Mouse (Mus musculus): ENCODE results near the gene Gm5799. TPM values are rescaled to one million over a fixed set of nuclear protein-coding genes. Genes with fewer than 3 reads are reported as not detected.
"Not testable (repeated sequence)": the region's sequence is repeated elsewhere in the genome, so short reads cannot be mapped to it uniquely, and the experiment has no call there.

Gm5799 gene
- polyA plus RNA-seq (2014; fragmentation: Nextera tagmentation; extraction: Ambion mirVana): not detected in 2 replicates

- H3K27ac ChIP-seq (replicated peaks in 1 of 2; ENCODE audit: control insufficient read depth in 1 of 2, insufficient read depth in 1 of 2, low read depth in 2 of 2, low read length in 2 of 2); H3K4me2 ChIP-seq (ENCODE audit: low read length); H3K4me3 ChIP-seq (ENCODE audit: control insufficient read depth in 1 of 2, insufficient read depth in 1 of 2, low read depth in 1 of 2, low read length in 2 of 2); H3K27me3 ChIP-seq (ENCODE audit: control insufficient read depth, insufficient read depth, low read length); H3K9ac ChIP-seq (ENCODE audit: low read length); H3K9me3 ChIP-seq (ENCODE audit: control insufficient read depth, low read length); ATAC-seq (ENCODE audit: insufficient number of reproducible peaks, insufficient read depth, low FRiP score, low read depth); H3K36me3 ChIP-seq (ENCODE audit: control insufficient read depth, insufficient read depth, low read length); H3K4me1 ChIP-seq (ENCODE audit: control insufficient read depth in 2 of 2, insufficient read depth in 2 of 2, low read length in 2 of 2): not testable (repeated sequence)
- WGBS: 50% methylated on average over 1 of the region's 2 CpGs
Observed at GRCm38 (mm10) chr14:43543276-43543675, at the start of gene Gm5799. Gm5799 (plus strand) TSS chr14:43543576.

GRCm38 (mm10) chr14:43531052-43532010 is 12.0 kb upstream of the Gm5799 start:
- ATAC-seq (ENCODE audit: insufficient number of reproducible peaks, insufficient read depth, low FRiP score, low read depth); H3K36me3 ChIP-seq (ENCODE audit: control insufficient read depth, insufficient read depth, low read length): not testable (repeated sequence)

GRCm38 (mm10) chr14:43532011-43532383 is 11.4 kb upstream of the Gm5799 start:
- not testable (repeated sequence) for H3K4me1 ChIP-seq (ENCODE audit: control insufficient read depth in 2 of 2, insufficient read depth in 2 of 2, low read length in 2 of 2); H3K27ac ChIP-seq (replicated peaks in 1 of 2; ENCODE audit: control insufficient read depth in 1 of 2, insufficient read depth in 1 of 2, low read depth in 2 of 2, low read length in 2 of 2); H3K9ac ChIP-seq (ENCODE audit: low read length); H3K36me3 ChIP-seq (ENCODE audit: control insufficient read depth, insufficient read depth, low read length); H3K4me2 ChIP-seq (ENCODE audit: low read length); H3K27me3 ChIP-seq (ENCODE audit: control insufficient read depth, insufficient read depth, low read length); H3K9me3 ChIP-seq (ENCODE audit: control insufficient read depth, low read length); H3K4me3 ChIP-seq (ENCODE audit: control insufficient read depth in 1 of 2, insufficient read depth in 1 of 2, low read depth in 1 of 2, low read length in 2 of 2); ATAC-seq (ENCODE audit: insufficient number of reproducible peaks, insufficient read depth, low FRiP score, low read depth)
- no CpG with 5 or more reads among the region's 6 CpGs for WGBS

More at GRCm38 (mm10) chr14:43531052-43532010, 12.0 kb upstream of the Gm5799 start:
- WGBS: 19% methylated on average over 14 of the region's 15 CpGs
- H3K9ac ChIP-seq (ENCODE audit: low read length); H3K4me1 ChIP-seq (ENCODE audit: control insufficient read depth in 2 of 2, insufficient read depth in 2 of 2, low read length in 2 of 2); H3K4me2 ChIP-seq (ENCODE audit: low read length); H3K27me3 ChIP-seq (ENCODE audit: control insufficient read depth, insufficient read depth, low read length); H3K4me3 ChIP-seq (ENCODE audit: control insufficient read depth in 1 of 2, insufficient read depth in 1 of 2, low read depth in 1 of 2, low read length in 2 of 2); H3K9me3 ChIP-seq (ENCODE audit: control insufficient read depth, low read length): not testable (repeated sequence)
- H3K27ac ChIP-seq (replicated peaks in 1 of 2; ENCODE audit: control insufficient read depth in 1 of 2, insufficient read depth in 1 of 2, low read depth in 2 of 2, low read length in 2 of 2): peak overlapping the region in 1 of 2 experiments; percentile 46; a peak in 1 of 4 replicates

- H3K27ac ChIP-seq (replicated peaks in 1 of 2; ENCODE audit: control insufficient read depth in 1 of 2, insufficient read depth in 1 of 2, low read depth in 2 of 2, low read length in 2 of 2); H3K4me3 ChIP-seq (ENCODE audit: control insufficient read depth in 1 of 2, insufficient read depth in 1 of 2, low read depth in 1 of 2, low read length in 2 of 2); H3K4me1 ChIP-seq (ENCODE audit: control insufficient read depth in 2 of 2, insufficient read depth in 2 of 2, low read length in 2 of 2); H3K36me3 ChIP-seq (ENCODE audit: control insufficient read depth, insufficient read depth, low read length); H3K27me3 ChIP-seq (ENCODE audit: control insufficient read depth, insufficient read depth, low read length); H3K9me3 ChIP-seq (ENCODE audit: control insufficient read depth, low read length); ATAC-seq (ENCODE audit: insufficient number of reproducible peaks, insufficient read depth, low FRiP score, low read depth); H3K9ac ChIP-seq (ENCODE audit: low read length); H3K4me2 ChIP-seq (ENCODE audit: low read length): not testable (repeated sequence)
- 34% methylated on average over 5 of the region's 6 CpGs for WGBS
Observed at GRCm38 (mm10) chr14:43532387-43532786, 11.0 kb upstream of the Gm5799 start.

- H3K4me1 ChIP-seq (ENCODE audit: control insufficient read depth in 2 of 2, insufficient read depth in 2 of 2, low read length in 2 of 2); H3K4me2 ChIP-seq (ENCODE audit: low read length); H3K4me3 ChIP-seq (ENCODE audit: control insufficient read depth in 1 of 2, insufficient read depth in 1 of 2, low read depth in 1 of 2, low read length in 2 of 2); H3K27ac ChIP-seq (replicated peaks in 1 of 2; ENCODE audit: control insufficient read depth in 1 of 2, insufficient read depth in 1 of 2, low read depth in 2 of 2, low read length in 2 of 2); H3K27me3 ChIP-seq (ENCODE audit: control insufficient read depth, insufficient read depth, low read length); H3K9ac ChIP-seq (ENCODE audit: low read length); ATAC-seq (ENCODE audit: insufficient number of reproducible peaks, insufficient read depth, low FRiP score, low read depth); H3K9me3 ChIP-seq (ENCODE audit: control insufficient read depth, low read length); H3K36me3 ChIP-seq (ENCODE audit: control insufficient read depth, insufficient read depth, low read length): not testable (repeated sequence)
- WGBS: 55% methylated on average over 2 of the region's 2 CpGs
Observed at GRCm38 (mm10) chr14:43538144-43538543, 5.2 kb upstream of the Gm5799 start.

GRCm38 (mm10) chr14:43546281-43546680 is 2.9 kb downstream of the Gm5799 start:
- not testable (repeated sequence) for H3K9ac ChIP-seq (ENCODE audit: low read length); ATAC-seq (ENCODE audit: insufficient number of reproducible peaks, insufficient read depth, low FRiP score, low read depth); H3K9me3 ChIP-seq (ENCODE audit: control insufficient read depth, low read length); H3K36me3 ChIP-seq (ENCODE audit: control insufficient read depth, insufficient read depth, low read length); H3K27ac ChIP-seq (replicated peaks in 1 of 2; ENCODE audit: control insufficient read depth in 1 of 2, insufficient read depth in 1 of 2, low read depth in 2 of 2, low read length in 2 of 2); H3K4me3 ChIP-seq (ENCODE audit: control insufficient read depth in 1 of 2, insufficient read depth in 1 of 2, low read depth in 1 of 2, low read length in 2 of 2); H3K4me1 ChIP-seq (ENCODE audit: control insufficient read depth in 2 of 2, insufficient read depth in 2 of 2, low read length in 2 of 2); H3K4me2 ChIP-seq (ENCODE audit: low read length); H3K27me3 ChIP-seq (ENCODE audit: control insufficient read depth, insufficient read depth, low read length)

GRCm38 (mm10) chr14:43552271-43552670 is 8.9 kb downstream of the Gm5799 start:
- not testable (repeated sequence) for H3K27ac ChIP-seq (replicated peaks in 1 of 2; ENCODE audit: control insufficient read depth in 1 of 2, insufficient read depth in 1 of 2, low read depth in 2 of 2, low read length in 2 of 2); H3K27me3 ChIP-seq (ENCODE audit: control insufficient read depth, insufficient read depth, low read length); H3K9ac ChIP-seq (ENCODE audit: low read length); ATAC-seq (ENCODE audit: insufficient number of reproducible peaks, insufficient read depth, low FRiP score, low read depth); H3K4me3 ChIP-seq (ENCODE audit: control insufficient read depth in 1 of 2, insufficient read depth in 1 of 2, low read depth in 1 of 2, low read length in 2 of 2); H3K4me2 ChIP-seq (ENCODE audit: low read length); H3K9me3 ChIP-seq (ENCODE audit: control insufficient read depth, low read length); H3K4me1 ChIP-seq (ENCODE audit: control insufficient read depth in 2 of 2, insufficient read depth in 2 of 2, low read length in 2 of 2); H3K36me3 ChIP-seq (ENCODE audit: control insufficient read depth, insufficient read depth, low read length)
- WGBS: 76% methylated on average over 2 of the region's 2 CpGs

- 84% methylated on average over 2 of the region's 4 CpGs for WGBS
- H3K4me1 ChIP-seq (ENCODE audit: control insufficient read depth in 2 of 2, insufficient read depth in 2 of 2, low read length in 2 of 2); H3K27me3 ChIP-seq (ENCODE audit: control insufficient read depth, insufficient read depth, low read length); H3K27ac ChIP-seq (replicated peaks in 1 of 2; ENCODE audit: control insufficient read depth in 1 of 2, insufficient read depth in 1 of 2, low read depth in 2 of 2, low read length in 2 of 2); H3K9ac ChIP-seq (ENCODE audit: low read length); H3K9me3 ChIP-seq (ENCODE audit: control insufficient read depth, low read length); H3K36me3 ChIP-seq (ENCODE audit: control insufficient read depth, insufficient read depth, low read length); H3K4me2 ChIP-seq (ENCODE audit: low read length); ATAC-seq (ENCODE audit: insufficient number of reproducible peaks, insufficient read depth, low FRiP score, low read depth); H3K4me3 ChIP-seq (ENCODE audit: control insufficient read depth in 1 of 2, insufficient read depth in 1 of 2, low read depth in 1 of 2, low read length in 2 of 2): not testable (repeated sequence)
Observed at GRCm38 (mm10) chr14:43577969-43578368, 34.6 kb downstream of the Gm5799 start.

All from heart, embryonic 14.5 days (tissue).